In genomic region chr2:181766672-181767557, GRCm38 (mm10) we compare ENCODE assay signal across 7 mouse cellular contexts. TPM values are rescaled to one million over a fixed set of nuclear protein-coding genes. Genes with fewer than 3 reads are reported as not detected.
DNase-seq lines count a peak whose midpoint lies in the region; ATAC-seq and TF ChIP-seq lines count a peak whose summit lies in the region.

No protein-coding gene starts in this region.

- peak overlapping the region; percentile 50 for H3K4me3 ChIP-seq in hindbrain, embryonic 12.5 days
- peak overlapping the region; percentile 44 for H3K4me3 ChIP-seq in midbrain, embryonic 12.5 days
- H3K4me3 ChIP-seq in kidney, embryonic 14.5 days (ENCODE audit: low read length) = no peak overlapping the region

- peaks cover 49% of the 10 kb centered on the region for H3K4me1 ChIP-seq in hindbrain, embryonic 12.5 days
- peaks cover 60% of the 10 kb centered on the region for H3K4me1 ChIP-seq in midbrain, embryonic 12.5 days
- H3K4me1 ChIP-seq in kidney, embryonic 14.5 days (ENCODE audit: control insufficient read depth, insufficient read depth, low read length) = no peaks in the 10 kb centered on the region

- H3K4me2 ChIP-seq in hindbrain, embryonic 12.5 days (replicated peaks) = peak overlapping the region; percentile 70
- peak overlapping the region; percentile 62 for H3K4me2 ChIP-seq in midbrain, embryonic 12.5 days (replicated peaks)
- H3K4me2 ChIP-seq in kidney, embryonic 14.5 days (replicated peaks; ENCODE audit: low read depth, low read length) = no peak overlapping the region

- H3K27ac ChIP-seq in hindbrain, embryonic 12.5 days = peak overlapping the region; percentile 95
- H3K27ac ChIP-seq in midbrain, embryonic 12.5 days (replicated peaks) = peak overlapping the region; percentile 89
- H3K27ac ChIP-seq in kidney, embryonic 14.5 days (ENCODE audit: low read depth, low read length) = no peak overlapping the region

- peak; percentile 96 for DNase-seq in brain, embryonic 14.5 days (ENCODE audit: low read depth)
- peak; percentile 90 for DNase-seq in cerebellum, adult 9-10 months
- DNase-seq in thymus, adult 18-20 months = no peak
- DNase-seq in heart, adult 8-10 months (ENCODE audit: low spot score) = no peak

- ATAC-seq in hindbrain, embryonic 12.5 days (ENCODE audit: low FRiP score) = peak; percentile 66
- peak; percentile 47 for ATAC-seq in midbrain, embryonic 12.5 days (ENCODE audit: low FRiP score, low read depth)
- ATAC-seq in kidney, embryonic 14.5 days (ENCODE audit: low FRiP score, low TSS enrichment) = no peak

- no peaks in the 10 kb centered on the region for H3K27me3 ChIP-seq in hindbrain, embryonic 12.5 days
- no peaks in the 10 kb centered on the region for H3K27me3 ChIP-seq in midbrain, embryonic 12.5 days
- H3K27me3 ChIP-seq in kidney, embryonic 14.5 days (ENCODE audit: control insufficient read depth, insufficient read depth, low read length) = peaks cover 10% of the 10 kb centered on the region; the same call in 1 of the 2 replicates

- H3K9me3 ChIP-seq in hindbrain, embryonic 12.5 days (replicated peaks) = no peaks in the 10 kb centered on the region
- H3K9me3 ChIP-seq in midbrain, embryonic 12.5 days = no peaks in the 10 kb centered on the region
- no peaks in the 10 kb centered on the region for H3K9me3 ChIP-seq in kidney, embryonic 14.5 days (ENCODE audit: control insufficient read depth, low read length)

- H3K9ac ChIP-seq in hindbrain, embryonic 12.5 days = peak overlapping the region; percentile 76
- peak overlapping the region; percentile 58 for H3K9ac ChIP-seq in midbrain, embryonic 12.5 days (replicated peaks)
- H3K9ac ChIP-seq in kidney, embryonic 14.5 days (ENCODE audit: low read depth, low read length) = no peak overlapping the region

- TF ChIP-seq POLR2A in brain, embryonic 14.5 days (IDR thresholded peaks at IDR 0.05; ENCODE audit: borderline replicate concordance, extremely low read depth, insufficient read depth, insufficient read length, poor library complexity, severe bottlenecking) = peak; percentile 21; the same call in 1 of the 2 replicates

- 31% methylated on average over 14 of the region's 14 CpGs for WGBS in hindbrain, embryonic 12.5 days
- 35% methylated on average over 14 of the region's 14 CpGs for WGBS in midbrain, embryonic 12.5 days
- 46% methylated on average over 14 of the region's 14 CpGs for WGBS in kidney, embryonic 14.5 days

- TF ChIP-seq CTCF in brain, embryonic 14.5 days (IDR thresholded peaks at IDR 0.05; ENCODE audit: borderline replicate concordance, extremely low read depth, insufficient read depth, insufficient read length) = no peak

- no peaks in the 10 kb centered on the region for H3K36me3 ChIP-seq in hindbrain, embryonic 12.5 days
- no peaks in the 10 kb centered on the region for H3K36me3 ChIP-seq in midbrain, embryonic 12.5 days
- no peaks in the 10 kb centered on the region for H3K36me3 ChIP-seq in kidney, embryonic 14.5 days (ENCODE audit: control insufficient read depth, insufficient read depth, low read length)

RNA-seq across cellular contexts. Expression of gene Myt1, which starts 3.8 kb away (rescaled TPM):
- polyA plus RNA-seq in brain, embryonic 14.5 days (2012; rRNA removed) = 65.4 and 69.4 TPM in 2 replicates
- polyA plus RNA-seq in hindbrain, embryonic 12.5 days (2016; fragmentation: Nextera tagmentation; extraction: Ambion mirVana) = 57.8 and 62.1 TPM in 2 replicates
- polyA plus RNA-seq in midbrain, embryonic 12.5 days (2016; fragmentation: Nextera tagmentation; extraction: Ambion mirVana) = 66.4 and 76.0 TPM in 2 replicates
- total RNA-seq in heart, adult 8-10 months (2022) = not detected
- not detected in 2 replicates for polyA plus RNA-seq in kidney, embryonic 14.5 days (2014; fragmentation: Nextera tagmentation; extraction: Ambion mirVana)

RNA-seq across cellular contexts. Expression of gene Oprl1, which starts 52.1 kb away (rescaled TPM):
- polyA plus RNA-seq in brain, embryonic 14.5 days (2012; rRNA removed) = 91.7 and 102 TPM in 2 replicates
- polyA plus RNA-seq in hindbrain, embryonic 12.5 days (2016; fragmentation: Nextera tagmentation; extraction: Ambion mirVana) = 42.7 and 43.2 TPM in 2 replicates
- polyA plus RNA-seq in midbrain, embryonic 12.5 days (2016; fragmentation: Nextera tagmentation; extraction: Ambion mirVana) = 41.8 and 42.5 TPM in 2 replicates
- total RNA-seq in heart, adult 8-10 months (2022) = under 1 TPM in 1 of 4 experiments, not detected in 3; 0.16 TPM
- polyA plus RNA-seq in kidney, embryonic 14.5 days (2014; fragmentation: Nextera tagmentation; extraction: Ambion mirVana) = 0.09 and 0.53 TPM in 2 replicates

Comparison
In these comparisons a context has a peak if more than half of its experiments do, and no peak if none do; other contexts are left out.
1. DNase-seq: peak in brain, embryonic 14.5 days (single experiment) and cerebellum, adult 9-10 months (single experiment); none in thymus, adult 18-20 months (0 of 2) and heart, adult 8-10 months (single experiment).
2. RNA of gene Myt1, which starts 3.8 kb away (polyA plus RNA-seq): 66.4 to 76.0 TPM in midbrain, embryonic 12.5 days, 65.4 to 69.4 TPM in brain, embryonic 14.5 days and 57.8 to 62.1 TPM in hindbrain, embryonic 12.5 days; not detected in kidney, embryonic 14.5 days; every median in the first group is over 10 times any median in the second.
3. RNA of gene Oprl1, which starts 52.1 kb away (polyA plus RNA-seq): 91.7 to 102 TPM in brain, embryonic 14.5 days, 42.7 to 43.2 TPM in hindbrain, embryonic 12.5 days and 41.8 to 42.5 TPM in midbrain, embryonic 12.5 days; 0.09 to 0.53 TPM in kidney, embryonic 14.5 days; every median in the first group is over 10 times any median in the second.